ENCODE assay signal across 9 mouse cellular contexts in the genomic region with DNA sequence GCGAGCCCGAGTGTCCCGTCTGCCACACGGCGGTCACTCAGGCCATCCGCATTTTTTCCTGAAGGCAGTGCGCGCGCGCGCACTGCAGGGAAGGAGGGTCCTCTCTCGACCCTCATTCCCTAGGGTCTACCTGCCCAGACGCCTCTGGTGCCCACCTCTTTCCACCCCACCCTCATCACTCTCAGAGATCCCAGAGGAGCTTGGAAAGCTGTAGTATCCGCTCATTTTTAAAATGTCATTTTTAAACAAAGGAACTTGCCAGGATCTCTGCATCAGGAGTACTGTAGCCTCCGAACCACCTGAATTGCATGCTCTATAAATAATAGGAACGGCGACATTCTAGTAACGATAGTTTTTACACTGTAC. TPM values are rescaled to one million over a fixed set of nuclear protein-coding genes. Genes with fewer than 3 reads are reported as not detected.
A peak's percentile ranks its signal among the peaks of the same experiment; 100 is the strongest.
DNase-seq lines count a peak whose midpoint lies in the region; ATAC-seq and TF ChIP-seq lines count a peak whose summit lies in the region.
"Had no signal": no experiment of that assay in that cellular context is flagged by ENCODE, and none has a peak within 500 bp of the region (broad histone marks: within the 10 kb centered on the region; RNA-seq: fewer than 3 reads in every experiment).

No protein-coding gene starts in this region.

- H3K27ac ChIP-seq in liver, adult 2 months (replicated peaks; ENCODE audit: insufficient read depth, low read depth, low read length), result no peak overlapping the region
- H3K27ac ChIP-seq in forebrain, embryonic 13.5 days, result peak overlapping the region; percentile 100
- H3K27ac ChIP-seq in limb, embryonic 11.5 days (replicated peaks; ENCODE audit: low read depth, low read length), result peak overlapping the region; percentile 99
- peak overlapping the region; percentile 100 for H3K27ac ChIP-seq in neural tube, embryonic 14.5 days (ENCODE audit: low read depth, low read length)

- no peak for ATAC-seq in forebrain, embryonic 13.5 days
- ATAC-seq in limb, embryonic 11.5 days (ENCODE audit: insufficient number of reproducible peaks, low FRiP score, low TSS enrichment, low read depth), result no peak
- ATAC-seq in neural tube, embryonic 14.5 days (ENCODE audit: low read depth), result no peak
- ATAC-seq: Patski had no signal

- 53% methylated on average over 18 of the region's 18 CpGs for WGBS in liver, adult 2 months
- WGBS in forebrain, embryonic 13.5 days, result 8% methylated on average over 18 of the region's 18 CpGs
- WGBS in limb, embryonic 11.5 days, result 18% methylated on average over 18 of the region's 18 CpGs
- 7% methylated on average over 18 of the region's 18 CpGs for WGBS in neural tube, embryonic 14.5 days

- DNase-seq in liver, adult 2 months (ENCODE audit: extremely low read depth, low read depth, low spot score), result no peak
- no peak for DNase-seq in liver
- no peak for DNase-seq in limb, embryonic 11.5 days (ENCODE audit: low spot score)
- no peak for DNase-seq in right cerebral cortex, adult 2 months (ENCODE audit: low spot score in 2 of 2)
- DNase-seq in cerebellum, adult 9-10 months, result no peak
- DNase-seq in cerebellum, postnatal 4 days (ENCODE audit: low spot score in 2 of 2), result no peak

- H3K4me1 ChIP-seq in liver, adult 2 months (ENCODE audit: control insufficient read depth, insufficient read depth, low read length), result peaks cover 6% of the 10 kb centered on the region; the same call in 1 of the 2 replicates
- H3K4me1 ChIP-seq in forebrain, embryonic 13.5 days, result peaks cover 22% of the 10 kb centered on the region
- 0 out of 2 replicates have a peak, but pooled peaks cover 3% of the 10 kb centered on the region for H3K4me1 ChIP-seq in limb, embryonic 11.5 days (ENCODE audit: control insufficient read depth, insufficient read depth, low read length)
- H3K4me1 ChIP-seq in neural tube, embryonic 14.5 days (ENCODE audit: control insufficient read depth, insufficient read depth, low read length), result peaks cover 11% of the 10 kb centered on the region

- no peaks in the 10 kb centered on the region for H3K79me2 ChIP-seq in liver, adult 2 months (ENCODE audit: control insufficient read depth, insufficient read depth, low read length)

- no peak overlapping the region for H3K9ac ChIP-seq in liver, adult 2 months (ENCODE audit: low read depth, low read length)
- peak overlapping the region; percentile 100 for H3K9ac ChIP-seq in forebrain, embryonic 13.5 days
- peak overlapping the region; percentile 99 for H3K9ac ChIP-seq in limb, embryonic 11.5 days (ENCODE audit: low read length)
- peak overlapping the region; percentile 100 for H3K9ac ChIP-seq in neural tube, embryonic 14.5 days (replicated peaks; ENCODE audit: low read depth, low read length)

- no peak for TF ChIP-seq CTCF in liver, adult 2 months (IDR thresholded peaks at IDR 0.05; ENCODE audit: low read depth, low read length)

- H3K4me2 ChIP-seq in forebrain, embryonic 13.5 days, result peak overlapping the region; percentile 96
- H3K4me2 ChIP-seq in limb, embryonic 11.5 days (ENCODE audit: low read depth, severe bottlenecking), result peak overlapping the region; percentile 91
- peak overlapping the region; percentile 96 for H3K4me2 ChIP-seq in neural tube, embryonic 14.5 days (ENCODE audit: low read depth, low read length)

- peaks cover 2% of the 10 kb centered on the region; the same call in 1 of the 2 replicates for H3K27me3 ChIP-seq in liver, adult 2 months (ENCODE audit: control insufficient read depth, insufficient read depth, low read length)
- no peaks in the 10 kb centered on the region for H3K27me3 ChIP-seq in forebrain, embryonic 13.5 days
- H3K27me3 ChIP-seq in limb, embryonic 11.5 days (ENCODE audit: control insufficient read depth, insufficient read depth, low read length), result no peaks in the 10 kb centered on the region
- H3K27me3 ChIP-seq in neural tube, embryonic 14.5 days (ENCODE audit: control insufficient read depth, insufficient read depth, low read length), result no peaks in the 10 kb centered on the region
- H3K27me3 ChIP-seq: Patski had no signal

- no peak for TF ChIP-seq POLR2A in liver, adult 2 months (IDR thresholded peaks at IDR 0.05; ENCODE audit: extremely low read depth, insufficient read depth, low read length)

- H3K36me3 ChIP-seq in liver, adult 2 months (ENCODE audit: control insufficient read depth, insufficient read depth, low read length), result no peaks in the 10 kb centered on the region
- peaks cover 27% of the 10 kb centered on the region for H3K36me3 ChIP-seq in forebrain, embryonic 13.5 days (ENCODE audit: poor library complexity, severe bottlenecking)
- peaks cover 11% of the 10 kb centered on the region for H3K36me3 ChIP-seq in limb, embryonic 11.5 days (ENCODE audit: control insufficient read depth, insufficient read depth, low read length)
- peaks cover 20% of the 10 kb centered on the region for H3K36me3 ChIP-seq in neural tube, embryonic 14.5 days (ENCODE audit: control insufficient read depth, insufficient read depth, low read length)

- H3K9me3 ChIP-seq in forebrain, embryonic 13.5 days (replicated peaks), result no peaks in the 10 kb centered on the region
- no peaks in the 10 kb centered on the region for H3K9me3 ChIP-seq in limb, embryonic 11.5 days (ENCODE audit: control insufficient read depth, low read length)
- no peaks in the 10 kb centered on the region for H3K9me3 ChIP-seq in neural tube, embryonic 14.5 days (ENCODE audit: control insufficient read depth, low read length)

- H3K4me3 ChIP-seq in liver, adult 2 months (ENCODE audit: insufficient read depth, low read depth, low read length), result peak overlapping the region; percentile 45; the same call in 1 of the 2 replicates
- peak overlapping the region; percentile 98 for H3K4me3 ChIP-seq in forebrain, embryonic 13.5 days
- H3K4me3 ChIP-seq in limb, embryonic 11.5 days (ENCODE audit: low read depth, low read length), result peak overlapping the region; percentile 99
- H3K4me3 ChIP-seq in neural tube, embryonic 14.5 days (ENCODE audit: low read depth, low read length), result peak overlapping the region; percentile 96

RNA-seq across cellular contexts. Expression of gene Mex3b, which starts 3.0 kb away (rescaled TPM):
- total RNA-seq in liver, adult 2 months (2014; rRNA removed), result 0.27 and 0.28 TPM in 2 replicates
- 0.56 and 0.70 TPM in 2 replicates for polyA plus RNA-seq in liver, adult 2 months (2012; rRNA removed)
- polyA plus RNA-seq in forebrain, embryonic 13.5 days (2015; fragmentation: Nextera tagmentation; extraction: Ambion mirVana), result 42.2 and 45.8 TPM in 2 replicates
- polyA plus RNA-seq in limb, embryonic 11.5 days (2014; fragmentation: Nextera tagmentation; extraction: Ambion mirVana), result 47.0 and 47.4 TPM in 2 replicates
- polyA plus RNA-seq in neural tube, embryonic 14.5 days (2014; fragmentation: Nextera tagmentation; extraction: Ambion mirVana), result 30.8 and 37.8 TPM in 2 replicates

Comparison
In these comparisons a context has a peak if more than half of its experiments do, and no peak if none do; other contexts are left out.
1. H3K4me3 ChIP-seq: peak in every context shown above with its lines; median percentile 99 in limb, embryonic 11.5 days; 98 in forebrain, embryonic 13.5 days; 96 in neural tube, embryonic 14.5 days; 45 in liver, adult 2 months.
2. RNA of gene Mex3b, which starts 3.0 kb away (polyA plus RNA-seq): 47.0 to 47.4 TPM in limb, embryonic 11.5 days, 42.2 to 45.8 TPM in forebrain, embryonic 13.5 days and 30.8 to 37.8 TPM in neural tube, embryonic 14.5 days; 0.56 to 0.70 TPM in liver, adult 2 months; every median in the first group is over 10 times any median in the second.
3. Peak in every context shown above with its lines, with median percentiles within 50 percentile points of each other: H3K4me2 ChIP-seq.